Mouse (Mus musculus): ENCODE data around the gene Clec4a3. TPM values are rescaled to one million over a fixed set of nuclear protein-coding genes. Genes with fewer than 3 reads are reported as not detected.

Gene Clec4a3
- 2.1 and 3.7 TPM in 2 replicates for polyA plus RNA-seq (2014; fragmentation: Nextera tagmentation; extraction: Ambion mirVana)

DNA sequence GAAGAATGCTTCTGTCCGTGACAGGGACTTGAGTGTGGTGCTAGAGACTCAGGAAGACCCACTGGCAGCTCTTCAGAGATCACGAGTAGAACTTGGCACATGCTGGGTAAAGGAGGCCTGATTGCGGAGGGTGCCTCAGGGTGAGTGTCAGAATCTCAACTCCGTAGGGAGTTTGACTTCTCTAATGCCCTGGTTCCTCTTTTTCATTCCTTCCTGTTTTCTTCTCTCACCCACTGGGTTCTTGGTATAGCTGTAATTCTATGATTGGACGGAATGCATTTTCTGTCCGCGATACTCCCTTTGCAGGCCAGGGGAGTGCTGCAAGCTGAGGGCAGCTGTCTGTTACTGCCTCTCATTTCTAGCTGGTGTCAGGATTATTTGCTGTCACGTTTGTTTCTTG is at the start of gene Clec4a3:
Gene Clec4a3, plus strand, starts transcription at position 115 of the 400 bp plus-strand sequence.
- H3K4me2 ChIP-seq (ENCODE audit: low read length), result no peak within 1 kb of the TSS
- H3K4me3 ChIP-seq (ENCODE audit: control insufficient read depth in 1 of 2, insufficient read depth in 1 of 2, low read depth in 1 of 2, low read length in 2 of 2), result no peak within 1 kb of the TSS
- no peaks in the 10 kb centered on the region for H3K4me1 ChIP-seq (ENCODE audit: control insufficient read depth in 2 of 2, insufficient read depth in 2 of 2, low read length in 2 of 2)
- 0 out of 2 replicates have a peak, but pooled peaks cover 5% of the 10 kb centered on the region for H3K9me3 ChIP-seq (ENCODE audit: control insufficient read depth, low read length)
- H3K36me3 ChIP-seq (ENCODE audit: control insufficient read depth, insufficient read depth, low read length), result no peaks in the 10 kb centered on the region
- H3K9ac ChIP-seq (ENCODE audit: low read length), result no peak within 1 kb of the TSS
- ATAC-seq (ENCODE audit: insufficient number of reproducible peaks, insufficient read depth, low FRiP score, low read depth), result no peak
- H3K27ac ChIP-seq (replicated peaks in 1 of 2; ENCODE audit: control insufficient read depth in 1 of 2, insufficient read depth in 1 of 2, low read depth in 2 of 2, low read length in 2 of 2), result no peak within 1 kb of the TSS
- WGBS, result 68% methylated on average over 8 of the region's 8 CpGs
- no peaks in the 10 kb centered on the region for H3K27me3 ChIP-seq (ENCODE audit: control insufficient read depth, insufficient read depth, low read length)

DNA sequence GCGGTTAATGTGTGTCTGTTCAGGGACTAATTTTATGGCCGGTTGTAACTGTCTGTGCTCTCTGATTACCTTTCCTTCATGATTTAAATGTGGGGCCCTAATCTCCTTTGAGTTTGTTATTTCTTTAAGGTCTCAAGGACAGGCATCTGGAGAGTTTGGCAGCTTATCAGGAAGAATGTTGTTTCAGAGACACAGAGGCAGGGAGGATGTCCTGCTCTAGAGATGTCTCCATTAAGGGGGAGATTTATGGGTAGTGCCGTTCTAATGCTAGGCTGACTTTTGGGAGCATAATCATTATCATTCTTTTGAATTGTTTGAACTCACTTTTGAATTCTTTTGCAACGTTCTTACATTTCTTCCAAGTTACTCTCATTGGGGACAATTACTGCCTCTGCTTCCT is 32.4 kb upstream of the Clec4a3 start:
- Histone ChIP-seq H3K4me1 (ENCODE audit: control insufficient read depth in 2 of 2, insufficient read depth in 2 of 2, low read length in 2 of 2) (no peaks in the 10 kb centered on the region), H3K9ac (ENCODE audit: low read length) (no peak overlapping the region), H3K27ac (replicated peaks in 1 of 2; ENCODE audit: control insufficient read depth in 1 of 2, insufficient read depth in 1 of 2, low read depth in 2 of 2, low read length in 2 of 2) (no peak overlapping the region), H3K36me3 (ENCODE audit: control insufficient read depth, insufficient read depth, low read length) (no peaks in the 10 kb centered on the region), H3K4me2 (ENCODE audit: low read length) (no peak overlapping the region), H3K27me3 (ENCODE audit: control insufficient read depth, insufficient read depth, low read length) (no peaks in the 10 kb centered on the region), H3K4me3 (ENCODE audit: control insufficient read depth in 1 of 2, insufficient read depth in 1 of 2, low read depth in 1 of 2, low read length in 2 of 2) (no peak overlapping the region), H3K9me3 (ENCODE audit: control insufficient read depth, low read length) (no peaks in the 10 kb centered on the region)
- ATAC-seq (ENCODE audit: insufficient number of reproducible peaks, insufficient read depth, low FRiP score, low read depth), result no peak
- 43% methylated on average over 4 of the region's 4 CpGs for WGBS

DNA sequence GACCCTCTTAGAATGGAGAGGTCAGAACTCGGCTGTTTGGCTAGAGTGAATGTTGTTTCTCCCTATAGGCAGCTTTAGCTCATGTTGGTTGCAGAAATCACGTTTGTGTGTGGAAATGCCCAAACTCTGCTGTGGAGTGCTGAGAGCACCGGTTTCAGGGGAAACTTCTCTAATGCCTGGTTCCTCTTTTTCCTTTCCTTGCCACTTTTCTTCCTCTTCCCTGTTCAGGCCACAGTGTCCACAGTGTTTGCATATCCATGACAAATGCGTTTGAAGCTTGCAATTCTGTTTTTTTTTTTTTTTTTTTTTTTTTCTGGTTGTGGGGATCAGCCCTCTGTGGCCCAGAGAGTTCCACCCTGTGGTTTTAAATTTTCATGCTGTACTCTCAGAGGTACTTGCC is 30.9 kb upstream of the Clec4a3 start, which contains the start of gene Clec4a1:
Gene Clec4a1, plus strand, starts transcription at position 398 of the 400 bp plus-strand sequence.
- no peak for ATAC-seq (ENCODE audit: insufficient number of reproducible peaks, insufficient read depth, low FRiP score, low read depth)
- Histone ChIP-seq H3K27me3 (ENCODE audit: control insufficient read depth, insufficient read depth, low read length) (no peaks in the 10 kb centered on the region), H3K4me2 (ENCODE audit: low read length) (no peak within 1 kb of the TSS), H3K36me3 (ENCODE audit: control insufficient read depth, insufficient read depth, low read length) (no peaks in the 10 kb centered on the region), H3K4me1 (ENCODE audit: control insufficient read depth in 2 of 2, insufficient read depth in 2 of 2, low read length in 2 of 2) (no peaks in the 10 kb centered on the region), H3K27ac (replicated peaks in 1 of 2; ENCODE audit: control insufficient read depth in 1 of 2, insufficient read depth in 1 of 2, low read depth in 2 of 2, low read length in 2 of 2) (no peak within 1 kb of the TSS), H3K9ac (ENCODE audit: low read length) (no peak within 1 kb of the TSS), H3K9me3 (ENCODE audit: control insufficient read depth, low read length) (no peaks in the 10 kb centered on the region), H3K4me3 (ENCODE audit: control insufficient read depth in 1 of 2, insufficient read depth in 1 of 2, low read depth in 1 of 2, low read length in 2 of 2) (no peak within 1 kb of the TSS)
- WGBS, result 43% methylated on average over 4 of the region's 4 CpGs

DNA sequence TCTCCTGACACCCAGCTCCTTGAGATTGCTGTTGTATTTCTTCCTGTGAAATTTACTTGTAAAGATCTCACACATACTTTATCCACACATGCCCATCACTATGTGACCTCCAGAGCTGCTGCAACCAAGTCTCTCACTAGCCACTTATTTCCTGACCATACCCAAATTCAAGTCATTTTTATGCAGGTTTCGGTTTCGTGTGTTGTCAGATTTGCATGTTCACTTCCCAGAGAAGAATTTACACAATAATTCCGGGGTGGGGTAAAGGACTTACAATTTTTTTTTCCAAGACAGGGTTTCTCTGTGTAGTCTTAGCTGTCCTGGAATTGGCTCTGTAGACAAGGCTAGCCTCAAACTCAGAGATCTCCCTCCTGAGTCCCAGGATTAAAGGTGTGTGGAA is 17.5 kb upstream of the Clec4a3 start:
- ATAC-seq (ENCODE audit: insufficient number of reproducible peaks, insufficient read depth, low FRiP score, low read depth), result no peak
- Histone ChIP-seq H3K4me2 (ENCODE audit: low read length) (no peak overlapping the region), H3K9ac (ENCODE audit: low read length) (no peak overlapping the region), H3K36me3 (ENCODE audit: control insufficient read depth, insufficient read depth, low read length) (no peaks in the 10 kb centered on the region), H3K4me3 (ENCODE audit: control insufficient read depth in 1 of 2, insufficient read depth in 1 of 2, low read depth in 1 of 2, low read length in 2 of 2) (no peak overlapping the region), H3K4me1 (ENCODE audit: control insufficient read depth in 2 of 2, insufficient read depth in 2 of 2, low read length in 2 of 2) (no peaks in the 10 kb centered on the region), H3K9me3 (ENCODE audit: control insufficient read depth, low read length) (no peaks in the 10 kb centered on the region), H3K27ac (replicated peaks in 1 of 2; ENCODE audit: control insufficient read depth in 1 of 2, insufficient read depth in 1 of 2, low read depth in 2 of 2, low read length in 2 of 2) (no peak overlapping the region), H3K27me3 (ENCODE audit: control insufficient read depth, insufficient read depth, low read length) (no peaks in the 10 kb centered on the region)
- WGBS, result 82% methylated on average over 3 of the region's 3 CpGs

DNA sequence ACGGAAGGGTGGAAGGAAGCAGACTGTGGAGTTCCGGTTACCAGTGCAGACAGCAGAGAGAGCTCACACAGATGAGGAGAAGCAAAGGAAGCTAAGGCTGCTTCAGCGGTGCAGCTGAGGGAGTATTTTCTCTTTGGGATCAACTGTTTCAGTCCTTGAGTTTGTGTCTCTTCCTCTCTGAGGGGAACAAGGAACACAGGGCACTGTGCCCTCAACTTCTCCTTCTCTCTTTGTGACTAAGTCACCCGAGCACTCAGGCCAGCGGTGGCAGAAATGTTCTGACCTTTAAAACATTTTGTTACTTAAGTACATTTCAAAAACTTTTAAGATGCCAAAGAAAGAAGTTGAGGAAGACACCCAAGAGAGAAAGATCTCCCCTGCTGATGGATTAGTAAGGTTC is 12.7 kb upstream of the Clec4a3 start:
- Histone ChIP-seq H3K4me1 (ENCODE audit: control insufficient read depth in 2 of 2, insufficient read depth in 2 of 2, low read length in 2 of 2) (no peaks in the 10 kb centered on the region), H3K4me2 (ENCODE audit: low read length) (no peak overlapping the region), H3K9ac (ENCODE audit: low read length) (no peak overlapping the region), H3K4me3 (ENCODE audit: control insufficient read depth in 1 of 2, insufficient read depth in 1 of 2, low read depth in 1 of 2, low read length in 2 of 2) (no peak overlapping the region), H3K27me3 (ENCODE audit: control insufficient read depth, insufficient read depth, low read length) (no peaks in the 10 kb centered on the region), H3K9me3 (ENCODE audit: control insufficient read depth, low read length) (no peaks in the 10 kb centered on the region), H3K27ac (replicated peaks in 1 of 2; ENCODE audit: control insufficient read depth in 1 of 2, insufficient read depth in 1 of 2, low read depth in 2 of 2, low read length in 2 of 2) (no peak overlapping the region), H3K36me3 (ENCODE audit: control insufficient read depth, insufficient read depth, low read length) (no peaks in the 10 kb centered on the region)
- WGBS, result 72% methylated on average over 5 of the region's 5 CpGs
- ATAC-seq (ENCODE audit: insufficient number of reproducible peaks, insufficient read depth, low FRiP score, low read depth), result no peak

DNA sequence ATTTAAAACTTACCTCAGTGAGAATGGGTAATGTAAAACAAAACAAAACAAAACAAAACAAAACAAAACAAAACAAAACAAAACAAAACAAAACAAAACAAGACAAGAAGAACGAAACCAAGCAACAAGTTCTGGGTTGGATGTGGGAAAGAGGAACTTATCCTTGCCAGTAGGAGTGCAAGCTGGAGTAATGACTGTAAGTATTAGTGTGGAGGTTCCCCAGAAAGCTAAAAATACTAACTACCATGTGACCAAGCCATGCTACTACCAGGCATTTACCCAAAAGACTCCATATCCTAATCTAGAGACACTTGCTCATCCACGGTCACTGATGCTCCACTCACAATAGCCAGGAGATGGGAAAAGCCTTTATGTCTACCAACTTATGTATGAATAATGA is 5.6 kb upstream of the Clec4a3 start:
- no peak overlapping the region for H3K4me3 ChIP-seq (ENCODE audit: control insufficient read depth in 1 of 2, insufficient read depth in 1 of 2, low read depth in 1 of 2, low read length in 2 of 2)
- H3K4me2 ChIP-seq (ENCODE audit: low read length), result no peak overlapping the region
- H3K9me3 ChIP-seq (ENCODE audit: control insufficient read depth, low read length), result 0 out of 2 replicates have a peak, but pooled peaks cover 5% of the 10 kb centered on the region
- no peaks in the 10 kb centered on the region for H3K4me1 ChIP-seq (ENCODE audit: control insufficient read depth in 2 of 2, insufficient read depth in 2 of 2, low read length in 2 of 2)
- H3K9ac ChIP-seq (ENCODE audit: low read length), result no peak overlapping the region
- no peak for ATAC-seq (ENCODE audit: insufficient number of reproducible peaks, insufficient read depth, low FRiP score, low read depth)
- H3K36me3 ChIP-seq (ENCODE audit: control insufficient read depth, insufficient read depth, low read length), result no peaks in the 10 kb centered on the region
- WGBS, result 71% methylated on average over 2 of the region's 2 CpGs
- no peak overlapping the region for H3K27ac ChIP-seq (replicated peaks in 1 of 2; ENCODE audit: control insufficient read depth in 1 of 2, insufficient read depth in 1 of 2, low read depth in 2 of 2, low read length in 2 of 2)
- H3K27me3 ChIP-seq (ENCODE audit: control insufficient read depth, insufficient read depth, low read length), result no peaks in the 10 kb centered on the region

DNA sequence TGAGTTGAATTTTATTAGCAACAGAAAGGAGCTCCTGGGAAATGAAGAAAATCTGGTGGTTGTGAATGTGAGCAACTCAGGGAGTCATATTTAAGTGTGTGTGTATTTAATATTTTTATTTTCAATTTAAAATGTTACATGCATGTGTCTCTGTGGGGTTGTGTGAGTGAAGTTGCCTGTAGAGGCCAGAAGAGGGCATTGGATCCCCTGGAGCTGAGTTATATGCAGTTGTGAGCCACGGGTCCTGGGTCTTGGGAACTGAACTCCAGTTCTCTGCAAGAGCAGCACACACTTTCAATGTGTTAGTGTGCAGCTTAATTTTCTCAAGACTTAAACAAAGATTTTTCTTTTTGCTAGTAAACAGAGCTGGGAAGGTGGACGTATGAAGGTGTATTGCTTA is 12.2 kb downstream of the Clec4a3 start:
- Histone ChIP-seq H3K27me3 (ENCODE audit: control insufficient read depth, insufficient read depth, low read length) (no peaks in the 10 kb centered on the region), H3K4me2 (ENCODE audit: low read length) (no peak overlapping the region), H3K36me3 (ENCODE audit: control insufficient read depth, insufficient read depth, low read length) (no peaks in the 10 kb centered on the region), H3K27ac (replicated peaks in 1 of 2; ENCODE audit: control insufficient read depth in 1 of 2, insufficient read depth in 1 of 2, low read depth in 2 of 2, low read length in 2 of 2) (no peak overlapping the region), H3K4me1 (ENCODE audit: control insufficient read depth in 2 of 2, insufficient read depth in 2 of 2, low read length in 2 of 2) (no peaks in the 10 kb centered on the region), H3K9me3 (ENCODE audit: control insufficient read depth, low read length) (0 out of 2 replicates have a peak, but pooled peaks cover 3% of the 10 kb centered on the region), H3K4me3 (ENCODE audit: control insufficient read depth in 1 of 2, insufficient read depth in 1 of 2, low read depth in 1 of 2, low read length in 2 of 2) (no peak overlapping the region), H3K9ac (ENCODE audit: low read length) (no peak overlapping the region)
- ATAC-seq (ENCODE audit: insufficient number of reproducible peaks, insufficient read depth, low FRiP score, low read depth), result no peak
- 66% methylated on average over 2 of the region's 2 CpGs for WGBS

DNA sequence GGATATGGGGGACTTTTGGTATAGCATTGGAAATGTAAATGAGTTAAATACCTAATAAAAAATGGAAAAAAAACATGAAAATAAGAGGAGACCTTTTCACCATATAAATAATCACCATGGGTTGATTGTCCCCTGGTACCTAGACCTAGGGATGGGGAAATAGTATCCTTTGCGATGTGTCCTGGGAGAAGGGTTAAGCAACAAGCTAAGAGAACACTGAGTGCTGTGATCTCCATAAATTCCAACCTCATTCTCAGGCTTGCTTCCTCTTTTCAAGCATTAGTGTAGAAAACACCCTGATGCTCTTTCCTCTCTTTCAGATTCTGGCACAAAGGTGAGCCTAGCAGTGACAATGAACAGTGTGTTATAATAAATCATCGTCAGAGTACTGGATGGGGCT is 16.7 kb downstream of the Clec4a3 start:
- Histone ChIP-seq H3K4me2 (ENCODE audit: low read length) (no peak overlapping the region), H3K36me3 (ENCODE audit: control insufficient read depth, insufficient read depth, low read length) (no peaks in the 10 kb centered on the region), H3K4me3 (ENCODE audit: control insufficient read depth in 1 of 2, insufficient read depth in 1 of 2, low read depth in 1 of 2, low read length in 2 of 2) (no peak overlapping the region), H3K9me3 (ENCODE audit: control insufficient read depth, low read length) (no peaks in the 10 kb centered on the region), H3K9ac (ENCODE audit: low read length) (no peak overlapping the region), H3K27me3 (ENCODE audit: control insufficient read depth, insufficient read depth, low read length) (no peaks in the 10 kb centered on the region), H3K4me1 (ENCODE audit: control insufficient read depth in 2 of 2, insufficient read depth in 2 of 2, low read length in 2 of 2) (no peaks in the 10 kb centered on the region), H3K27ac (replicated peaks in 1 of 2; ENCODE audit: control insufficient read depth in 1 of 2, insufficient read depth in 1 of 2, low read depth in 2 of 2, low read length in 2 of 2) (no peak overlapping the region)
- WGBS, result 79% methylated on average over 2 of the region's 2 CpGs
- ATAC-seq (ENCODE audit: insufficient number of reproducible peaks, insufficient read depth, low FRiP score, low read depth), result no peak

Data from heart, embryonic 14.5 days (tissue).